ENCODE assay signal across 8 mouse cellular contexts in the genomic region with DNA sequence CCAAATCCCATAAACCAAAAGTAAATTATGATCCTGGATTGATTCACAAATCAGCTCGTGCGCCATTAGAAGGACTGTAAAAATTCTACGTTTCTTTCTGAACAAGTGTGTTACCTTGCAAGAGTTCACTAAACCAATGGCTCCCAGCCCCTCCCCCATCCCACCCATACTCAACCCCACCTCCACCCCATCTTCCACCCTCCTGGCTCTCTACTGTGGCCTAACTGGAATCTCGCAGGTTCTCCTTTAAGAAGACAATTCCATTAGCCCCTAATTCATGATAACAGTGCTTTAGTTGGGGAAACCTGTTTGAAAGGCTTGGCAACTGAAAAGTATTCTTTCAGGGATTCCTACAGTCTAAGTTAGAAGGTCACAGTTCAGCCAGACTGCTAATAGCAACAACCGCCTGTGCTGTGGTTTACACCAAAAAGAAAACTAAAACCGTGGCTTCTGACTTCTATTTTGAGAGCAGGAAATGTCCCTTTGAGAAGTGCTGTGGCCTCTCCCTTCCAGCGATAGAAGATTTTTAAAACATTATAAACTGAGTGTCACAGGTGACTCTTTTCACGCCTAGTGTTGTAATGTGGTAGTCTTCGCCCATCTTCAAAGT. TPM values are rescaled to one million over a fixed set of nuclear protein-coding genes. Genes with fewer than 3 reads are reported as not detected.
DNase-seq lines count a peak whose midpoint lies in the region; ATAC-seq and TF ChIP-seq lines count a peak whose summit lies in the region.

No protein-coding gene starts in this region.

- TF ChIP-seq CTCF in heart, adult 2 months (IDR thresholded peaks at IDR 0.05) = no peak

- DNase-seq in heart, adult 2 months = no peak
- DNase-seq in heart, postnatal 14 days = no peak
- DNase-seq in B cell, adult 2 months = peak; percentile 48 to 51
- no peak for DNase-seq in cerebellum, postnatal 14 days
- no peak for DNase-seq in layer of hippocampus, adult 9-11 months

- peak overlapping the region; percentile 42; the same call in 1 of the 2 replicates for H3K27ac ChIP-seq in heart, adult 2 months
- peak overlapping the region; percentile 36; the same call in 1 of the 2 replicates for H3K27ac ChIP-seq in forebrain, embryonic 12.5 days
- H3K27ac ChIP-seq in limb, embryonic 13.5 days = no peak overlapping the region
- H3K27ac ChIP-seq in neural tube, embryonic 14.5 days (ENCODE audit: low read depth, low read length) = no peak overlapping the region

- peaks cover 10% of the 10 kb centered on the region for H3K36me3 ChIP-seq in heart, adult 2 months (ENCODE audit: control insufficient read depth, insufficient read depth, low read length)
- H3K36me3 ChIP-seq in forebrain, embryonic 12.5 days (replicated peaks) = no peaks in the 10 kb centered on the region
- H3K36me3 ChIP-seq in limb, embryonic 13.5 days = no peaks in the 10 kb centered on the region
- no peaks in the 10 kb centered on the region for H3K36me3 ChIP-seq in neural tube, embryonic 14.5 days (ENCODE audit: control insufficient read depth, insufficient read depth, low read length)

- no peak for TF ChIP-seq EP300 in heart, adult 2 months (IDR thresholded peaks at IDR 0.05; ENCODE audit: insufficient read depth, low read depth, low read length)

- peak overlapping the region; percentile 68 for H3K4me2 ChIP-seq in forebrain, embryonic 12.5 days
- H3K4me2 ChIP-seq in limb, embryonic 13.5 days (replicated peaks) = peak overlapping the region; percentile 78
- peak overlapping the region; percentile 59 for H3K4me2 ChIP-seq in neural tube, embryonic 14.5 days (ENCODE audit: low read depth, low read length)

- H3K9ac ChIP-seq in heart, adult 2 months (ENCODE audit: low read depth, low read length) = no peak overlapping the region
- no peak overlapping the region for H3K9ac ChIP-seq in forebrain, embryonic 12.5 days
- H3K9ac ChIP-seq in limb, embryonic 13.5 days = no peak overlapping the region
- H3K9ac ChIP-seq in neural tube, embryonic 14.5 days (replicated peaks; ENCODE audit: low read depth, low read length) = no peak overlapping the region

- H3K27me3 ChIP-seq in heart, adult 2 months (ENCODE audit: control insufficient read depth, insufficient read depth, low read length) = no peaks in the 10 kb centered on the region
- no peaks in the 10 kb centered on the region for H3K27me3 ChIP-seq in forebrain, embryonic 12.5 days
- H3K27me3 ChIP-seq in limb, embryonic 13.5 days = no peaks in the 10 kb centered on the region
- H3K27me3 ChIP-seq in neural tube, embryonic 14.5 days (ENCODE audit: control insufficient read depth, insufficient read depth, low read length) = no peaks in the 10 kb centered on the region

- TF ChIP-seq POLR2A in heart, adult 2 months (IDR thresholded peaks at IDR 0.05; ENCODE audit: insufficient read depth, low read depth, low read length) = no peak

- peak overlapping the region; percentile 10 for H3K4me3 ChIP-seq in heart, adult 2 months
- H3K4me3 ChIP-seq in forebrain, embryonic 12.5 days (replicated peaks) = peak overlapping the region; percentile 84; the same call in 1 of the 2 replicates
- peak overlapping the region; percentile 79; the same call in 1 of the 2 replicates for H3K4me3 ChIP-seq in limb, embryonic 13.5 days
- peak overlapping the region; percentile 53; the same call in 1 of the 2 replicates for H3K4me3 ChIP-seq in neural tube, embryonic 14.5 days (ENCODE audit: low read depth, low read length)

- intact Hi-C loops in heart, adult 2 months (cut with DNase I) = loop anchor here (5.0 kb wide), 2 partner anchors 222 to 467 kb away; no protein-coding TSS in a partner anchor
- intact Hi-C loops in heart, postnatal 14 days (cut with DNase I) = loop anchor here (5.0 to 10.0 kb wide), 3 partner anchors 60 to 318 kb away; a partner anchor contains a TSS

- peaks cover 6% of the 10 kb centered on the region for H3K4me1 ChIP-seq in heart, adult 2 months (ENCODE audit: control insufficient read depth, insufficient read depth, low read length)
- peaks cover 24% of the 10 kb centered on the region for H3K4me1 ChIP-seq in forebrain, embryonic 12.5 days
- peaks cover 36% of the 10 kb centered on the region for H3K4me1 ChIP-seq in limb, embryonic 13.5 days
- H3K4me1 ChIP-seq in neural tube, embryonic 14.5 days (ENCODE audit: control insufficient read depth, insufficient read depth, low read length) = peaks cover 7% of the 10 kb centered on the region

- no peaks in the 10 kb centered on the region for H3K79me2 ChIP-seq in heart, adult 2 months (replicated peaks; ENCODE audit: control insufficient read depth, insufficient read depth, low read length)

- no peaks in the 10 kb centered on the region for H3K9me3 ChIP-seq in forebrain, embryonic 12.5 days
- no peaks in the 10 kb centered on the region for H3K9me3 ChIP-seq in limb, embryonic 13.5 days
- no peaks in the 10 kb centered on the region for H3K9me3 ChIP-seq in neural tube, embryonic 14.5 days (ENCODE audit: control insufficient read depth, low read length)

- 59% methylated on average over 9 of the region's 9 CpGs for WGBS in heart, adult 2 months
- WGBS in forebrain, embryonic 12.5 days = 30% methylated on average over 9 of the region's 9 CpGs
- 21% methylated on average over 9 of the region's 9 CpGs for WGBS in limb, embryonic 13.5 days
- 25% methylated on average over 9 of the region's 9 CpGs for WGBS in neural tube, embryonic 14.5 days

- ATAC-seq in forebrain, embryonic 12.5 days (ENCODE audit: low FRiP score) = no peak
- no peak for ATAC-seq in limb, embryonic 13.5 days (ENCODE audit: low FRiP score, low read depth)
- no peak for ATAC-seq in neural tube, embryonic 14.5 days (ENCODE audit: low read depth)

RNA-seq across cellular contexts. Expression of a gene that starts 1.0 kb away (rescaled TPM):
- 100 to 1,000 TPM; 106 to 117 TPM for total RNA-seq in heart, adult 2 months (2021)
- 28.1 and 40.4 TPM in 2 replicates for polyA plus RNA-seq in heart, adult 2 months (2012; rRNA removed)
- 100 to 1,000 TPM; 126 to 142 TPM for total RNA-seq in heart, postnatal 14 days (2021)
- polyA plus RNA-seq in forebrain, embryonic 12.5 days (2016; fragmentation: Nextera tagmentation; extraction: Ambion mirVana) = 80.7 and 84.6 TPM in 2 replicates
- 130 and 137 TPM in 2 replicates for polyA plus RNA-seq in limb, embryonic 13.5 days (2015; fragmentation: Nextera tagmentation; extraction: Ambion mirVana)
- 95.8 and 96.9 TPM in 2 replicates for polyA plus RNA-seq in neural tube, embryonic 14.5 days (2014; fragmentation: Nextera tagmentation; extraction: Ambion mirVana)

Comparison
In these comparisons a context has a peak if more than half of its experiments do, and no peak if none do; other contexts are left out.
1. DNase-seq: peak in B cell, adult 2 months (2 of 2); none in heart, adult 2 months (0 of 2), heart, postnatal 14 days (0 of 2), cerebellum, postnatal 14 days (0 of 2) and layer of hippocampus, adult 9-11 months (single experiment).
2. H3K27ac ChIP-seq: peak in heart, adult 2 months (single experiment) and forebrain, embryonic 12.5 days (single experiment); none in limb, embryonic 13.5 days (single experiment) and neural tube, embryonic 14.5 days (single experiment).
3. H3K4me3 ChIP-seq: peak in every context shown above with its lines; median percentile 84 in forebrain, embryonic 12.5 days; 79 in limb, embryonic 13.5 days; 53 in neural tube, embryonic 14.5 days; 10 in heart, adult 2 months.
4. Peak in every context shown above with its lines, with median percentiles within 50 percentile points of each other: H3K4me2 ChIP-seq.